24 mouse cellular contexts compared by ENCODE assay signal in the genomic region with DNA sequence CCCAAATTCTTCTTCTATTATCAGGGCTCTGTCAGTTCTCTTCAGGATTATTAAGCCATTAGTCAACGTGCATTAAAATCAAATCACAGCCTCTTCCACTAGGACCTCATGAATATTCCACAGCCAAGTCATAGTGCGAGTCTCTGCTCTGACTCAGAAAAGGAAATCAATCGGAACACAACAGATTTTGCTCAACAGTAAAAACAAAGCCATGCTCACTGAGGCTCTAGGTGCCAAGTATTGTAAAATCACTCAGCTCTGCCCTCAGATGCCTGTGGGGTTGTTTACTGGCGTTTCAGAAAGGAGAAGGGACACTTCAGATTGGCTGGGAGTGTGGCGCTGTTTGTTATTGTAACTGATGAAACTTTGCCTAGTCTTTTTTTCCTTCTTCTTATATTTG.
DNase-seq lines count a peak whose midpoint lies in the region; ATAC-seq and TF ChIP-seq lines count a peak whose summit lies in the region.
"Had no signal": no experiment of that assay in that cellular context is flagged by ENCODE, and none has a peak within 500 bp of the region (broad histone marks: within the 10 kb centered on the region; RNA-seq: fewer than 3 reads in every experiment).

No protein-coding gene starts in this region.

- no peak overlapping the region for H3K4me2 ChIP-seq in CH12.LX (ENCODE audit: insufficient read depth, low read depth, poor library complexity, severe bottlenecking)
- no peak overlapping the region for H3K4me2 ChIP-seq in intestine, embryonic 16.5 days (ENCODE audit: low read depth, low read length)
- H3K4me2 ChIP-seq: forebrain, embryonic 12.5 days; forebrain, embryonic 15.5 days; heart, embryonic 11.5 days; hindbrain, embryonic 13.5 days; intestine, embryonic 15.5 days had no signal

- CTCF ChIA-PET in Patski (lab: Charles Lee) = interaction anchor here (1.5 kb wide), 1 partner anchor 71 kb away, joined by 3 read pairs; no protein-coding TSS in a partner anchor

- H3K27me3 ChIP-seq in CH12.LX (replicated peaks) (no peaks in the 10 kb centered on the region), Patski (no peaks in the 10 kb centered on the region)
- H3K27me3 ChIP-seq in intestine, embryonic 16.5 days (replicated peaks; ENCODE audit: control insufficient read depth, insufficient read depth, low read length) = no peaks in the 10 kb centered on the region
- H3K27me3 ChIP-seq: forebrain, embryonic 12.5 days; forebrain, embryonic 15.5 days; hindbrain, embryonic 13.5 days; intestine, embryonic 15.5 days had no signal

- peaks cover 7 to 22% of the 10 kb centered on the region in 2 experiments; a peak in 3 of 4 replicates for H3K4me1 ChIP-seq in CH12.LX (ENCODE audit: control insufficient read depth in 1 of 2, insufficient read depth in 2 of 2)
- no peaks in the 10 kb centered on the region for H3K4me1 ChIP-seq in intestine, embryonic 16.5 days (ENCODE audit: control insufficient read depth, insufficient read depth, low read length)
- H3K4me1 ChIP-seq: forebrain, embryonic 12.5 days; forebrain, embryonic 15.5 days; hindbrain, embryonic 10.5 days; hindbrain, embryonic 13.5 days; intestine, embryonic 15.5 days had no signal

- no peak overlapping the region for H3K9ac ChIP-seq in CH12.LX (ENCODE audit: insufficient read depth, low read depth)
- H3K9ac ChIP-seq in intestine, embryonic 16.5 days (ENCODE audit: low read depth, low read length) = no peak overlapping the region
- H3K9ac ChIP-seq: forebrain, embryonic 12.5 days; forebrain, embryonic 15.5 days; hindbrain, embryonic 13.5 days; intestine, embryonic 15.5 days had no signal

- TF ChIP-seq RAD21 in CH12.LX (IDR thresholded peaks at IDR 0.05; ENCODE audit: low read depth, low read length) = no peak

- H3K79me2 ChIP-seq in CH12.LX (replicated peaks; ENCODE audit: control insufficient read depth, extremely low read depth, insufficient read depth, poor library complexity, severe bottlenecking) = no peaks in the 10 kb centered on the region

- peak; percentile 54 for ATAC-seq in Patski
- ATAC-seq in megakaryocyte-erythroid progenitor cell, adult 5-6 weeks (replicated peaks; ENCODE audit: low FRiP score, low TSS enrichment, poor library complexity, severe bottlenecking) = no peak
- ATAC-seq in intestine, embryonic 16.5 days = no peak
- ATAC-seq: activated CD4-positive, CD25-positive, alpha-beta regulatory T cell, adult 4 months; CD4-positive, CD25-positive, alpha-beta regulatory T cell, adult 4 months; forebrain, embryonic 15.5 days; hindbrain, embryonic 16.5 days; intestine, embryonic 15.5 days had no signal

- no peak overlapping the region for H3K4me3 ChIP-seq in CH12.LX (replicated peaks in 1 of 3; ENCODE audit: low read depth in 2 of 3, low read length in 2 of 3, poor library complexity in 1 of 3)
- H3K4me3 ChIP-seq in intestine, embryonic 16.5 days (ENCODE audit: low read length) = no peak overlapping the region
- H3K4me3 ChIP-seq: forebrain, embryonic 12.5 days; forebrain, embryonic 15.5 days; hindbrain, embryonic 10.5 days; hindbrain, embryonic 13.5 days; intestine, embryonic 15.5 days had no signal

- H3K36me3 ChIP-seq in CH12.LX (replicated peaks in 1 of 2; ENCODE audit: control insufficient read depth in 1 of 2, insufficient read depth in 1 of 2, low read length in 1 of 2) = no peaks in the 10 kb centered on the region
- no peaks in the 10 kb centered on the region for H3K36me3 ChIP-seq in intestine, embryonic 16.5 days (ENCODE audit: control insufficient read depth, insufficient read depth, low read length)
- H3K36me3 ChIP-seq: forebrain, embryonic 12.5 days; forebrain, embryonic 15.5 days; hindbrain, embryonic 10.5 days; hindbrain, embryonic 13.5 days; intestine, embryonic 15.5 days had no signal

- WGBS in intestine, embryonic 16.5 days = 66% methylated on average over 5 of the region's 5 CpGs

- POLR2A ChIA-PET in Patski (lab: Charles Lee) = interaction anchor here (0.6 kb wide), 1 partner anchor 34 kb away, joined by 3 read pairs; no protein-coding TSS in a partner anchor

- dilution Hi-C loops in CH12.LX (cut with MboI; ENCODE audit: extremely low pct_ligation_motif_present, extremely low pct_unique_long_range_greater_than_20kb, low sequenced_read_pairs) = no loop called here

- TF ChIP-seq EP300 in CH12.LX (IDR thresholded peaks at IDR 0.05; ENCODE audit: low read length) = peak; percentile 71

- no peak for TF ChIP-seq POLR2A in CH12.LX (IDR thresholded peaks at IDR 0.05; ENCODE audit: low read depth, low read length)

- peak; percentile 21 for DNase-seq in adrenal gland, adult 2 months
- DNase-seq in adrenal gland, adult 8-10 months = no peak
- DNase-seq in CH12.LX (ENCODE audit: extremely low read depth) = peak; percentile 37
- DNase-seq in Patski (ENCODE audit: low read depth, low spot score) = peak; percentile 47
- DNase-seq in gonadal fat pad, adult 2 months (ENCODE audit: low read depth) = peak; percentile 81
- no peak for DNase-seq in cerebellum, postnatal 10 days
- DNase-seq: adrenal gland, postnatal 25 days; cerebellum, adult 11-12 months; cerebellum, adult 8-10 months; cerebellum, postnatal 14 days; gastrocnemius, postnatal 25 days; heart, postnatal 36 days; kidney, adult 18-20 months had no signal

- in situ Hi-C loops in CH12.LX (cut with MboI; ENCODE audit: low pct_ligation_motif_present, low pct_unique_long_range_greater_than_20kb, low sequenced_read_pairs) (loop anchor here (25.0 kb wide), 1 partner anchor 892 kb away; no protein-coding TSS in a partner anchor), Patski (cut with MboI; ENCODE audit: low pct_unique_long_range_greater_than_20kb) (loop anchor here (5.0 kb wide), 1 partner anchor 877 kb away; no protein-coding TSS in a partner anchor)

- H3K27ac ChIP-seq in CH12.LX (ENCODE audit: insufficient read depth, low read depth) = no peak overlapping the region
- H3K27ac ChIP-seq in intestine, embryonic 16.5 days (ENCODE audit: low read length) = no peak overlapping the region
- H3K27ac ChIP-seq: forebrain, embryonic 12.5 days; forebrain, embryonic 15.5 days; hindbrain, embryonic 10.5 days; hindbrain, embryonic 13.5 days; intestine, embryonic 15.5 days had no signal

- no peaks in the 10 kb centered on the region for H3K9me3 ChIP-seq in CH12.LX (replicated peaks; ENCODE audit: low read length)
- no peaks in the 10 kb centered on the region for H3K9me3 ChIP-seq in intestine, embryonic 16.5 days (ENCODE audit: control insufficient read depth, low read length)
- H3K9me3 ChIP-seq: forebrain, embryonic 12.5 days; forebrain, embryonic 15.5 days; hindbrain, embryonic 10.5 days; hindbrain, embryonic 13.5 days; intestine, embryonic 15.5 days had no signal

- TF ChIP-seq CTCF in CH12.LX (conservative IDR thresholded peaks at IDR 0.05 in 1 of 2, IDR thresholded peaks at IDR 0.05 in 1 of 2; ENCODE audit: low read depth in 2 of 2, low read length in 2 of 2) (no peak), Patski (IDR thresholded peaks at IDR 0.05) (peak; percentile 9)

TF ChIP-seq in CH12.LX, 34 proteins besides CTCF, POLR2A, EP300 and RAD21:
- TF ChIP-seq NELFE (IDR thresholded peaks at IDR 0.05; ENCODE audit: low read depth, low read length) (no peak), USF2 (conservative IDR thresholded peaks at IDR 0.05; ENCODE audit: low read depth, low read length) (no peak), IRF4 (IDR thresholded peaks at IDR 0.05; ENCODE audit: low read depth, low read length) (peak; percentile 70; the same call in 1 of the 2 replicates), JUND (conservative IDR thresholded peaks at IDR 0.05; ENCODE audit: low read depth, low read length) (peak; percentile 73), UBTF (IDR thresholded peaks at IDR 0.05; ENCODE audit: low read depth, low read length) (no peak), CHD1 (IDR thresholded peaks at IDR 0.05; ENCODE audit: low read depth, low read length) (no peak), SMC3 (IDR thresholded peaks at IDR 0.05; ENCODE audit: low read depth, low read length) (no peak), TBP (conservative IDR thresholded peaks at IDR 0.05; ENCODE audit: low read depth, low read length) (no peak), CHD2 (IDR thresholded peaks at IDR 0.05; ENCODE audit: low read length) (no peak), ELF1 (IDR thresholded peaks at IDR 0.05; ENCODE audit: low read depth, low read length) (no peak), MXI1 (IDR thresholded peaks at IDR 0.05; ENCODE audit: low read depth, low read length) (no peak), USF1 (IDR thresholded peaks at IDR 0.05; ENCODE audit: low read depth, low read length) (no peak), JUN (IDR thresholded peaks at IDR 0.05; ENCODE audit: insufficient read depth, low read depth, low read length) (peak; percentile 48; the same call in 1 of the 2 replicates), KAT2A (IDR thresholded peaks at IDR 0.05; ENCODE audit: insufficient replicate concordance, low read length) (no peak), BHLHE40 (IDR thresholded peaks at IDR 0.05; ENCODE audit: low read depth, low read length) (no peak)

Comparison
In these comparisons a context has a peak if more than half of its experiments do, and no peak if none do; other contexts are left out.
1. DNase-seq: peak in adrenal gland, adult 2 months (single experiment), CH12.LX (single experiment), Patski (single experiment) and gonadal fat pad, adult 2 months (single experiment); none in adrenal gland, adult 8-10 months (single experiment) and cerebellum, postnatal 10 days (0 of 2).